Mouse (Mus musculus): Measurements from ENCODE around the gene Golm1. TPM values are rescaled to one million over a fixed set of nuclear protein-coding genes. Genes with fewer than 3 reads are reported as not detected.

Golm1 gene
- polyA plus RNA-seq, 1 experiment = 3.4 TPM

GRCm38 (mm10) chr13:59663939-59664712 lies 11.5 kb downstream of the Golm1 start:
- Histone ChIP-seq H3K4me3 (replicated peaks) (no peak overlapping the region), H3K36me3 (replicated peaks; ENCODE audit: low read length) (peaks cover 72% of the 10 kb centered on the region), H3K9me3 (no peaks in the 10 kb centered on the region), H3K27me3 (replicated peaks) (no peaks in the 10 kb centered on the region), H3K4me1 (peaks cover 28% of the 10 kb centered on the region)
- TF ChIP-seq FLI1 (IDR thresholded peaks at IDR 0.05; ENCODE audit: low read length) (no peak), GATA1 (IDR thresholded peaks at IDR 0.05; ENCODE audit: borderline replicate concordance, low read length) (no peak)

GRCm38 (mm10) chr13:59661966-59662365 lies 13.6 kb downstream of the Golm1 start:
- Histone ChIP-seq H3K4me1 (peaks cover 28% of the 10 kb centered on the region), H3K36me3 (replicated peaks; ENCODE audit: low read length) (peaks cover 82% of the 10 kb centered on the region), H3K4me3 (replicated peaks) (no peak overlapping the region), H3K9me3 (no peaks in the 10 kb centered on the region), H3K27me3 (replicated peaks) (peaks cover 5% of the 10 kb centered on the region)
- TF ChIP-seq GATA1 (IDR thresholded peaks at IDR 0.05; ENCODE audit: borderline replicate concordance, low read length) (no peak), FLI1 (IDR thresholded peaks at IDR 0.05; ENCODE audit: low read length) (no peak)

GRCm38 (mm10) chr13:59661387-59661786 lies 14.2 kb downstream of the Golm1 start:
- no peaks in the 10 kb centered on the region for H3K9me3 ChIP-seq
- TF ChIP-seq FLI1 (IDR thresholded peaks at IDR 0.05; ENCODE audit: low read length) (no peak), GATA1 (IDR thresholded peaks at IDR 0.05; ENCODE audit: borderline replicate concordance, low read length) (no peak)
- peaks cover 5% of the 10 kb centered on the region for H3K27me3 ChIP-seq (replicated peaks)
- no peak overlapping the region for H3K4me3 ChIP-seq (replicated peaks)
- H3K36me3 ChIP-seq (replicated peaks; ENCODE audit: low read length) = peaks cover 79% of the 10 kb centered on the region
- H3K4me1 ChIP-seq = peaks cover 31% of the 10 kb centered on the region

- Histone ChIP-seq H3K9me3 (no peaks in the 10 kb centered on the region), H3K4me3 (replicated peaks) (no peak overlapping the region), H3K27me3 (replicated peaks) (peaks cover 9% of the 10 kb centered on the region), H3K36me3 (replicated peaks; ENCODE audit: low read length) (peaks cover 76% of the 10 kb centered on the region), H3K4me1 (peaks cover 36% of the 10 kb centered on the region)
- TF ChIP-seq GATA1 (IDR thresholded peaks at IDR 0.05; ENCODE audit: borderline replicate concordance, low read length) = no peak
- no peak for TF ChIP-seq FLI1 (IDR thresholded peaks at IDR 0.05; ENCODE audit: low read length)
These were observed 15.2 kb downstream of the Golm1 start for GRCm38 (mm10) chr13:59660371-59660770.

- H3K27me3 ChIP-seq (replicated peaks) = peaks cover 28% of the 10 kb centered on the region
- peaks cover 75% of the 10 kb centered on the region for H3K36me3 ChIP-seq (replicated peaks; ENCODE audit: low read length)
- H3K4me3 ChIP-seq (replicated peaks) = peak overlapping the region; percentile 3
- TF ChIP-seq GATA1 (IDR thresholded peaks at IDR 0.05; ENCODE audit: borderline replicate concordance, low read length) = no peak
- no peak for TF ChIP-seq FLI1 (IDR thresholded peaks at IDR 0.05; ENCODE audit: low read length)
- no peaks in the 10 kb centered on the region for H3K9me3 ChIP-seq
- H3K4me1 ChIP-seq = peaks cover 40% of the 10 kb centered on the region
These were observed 17.8 kb downstream of the Golm1 start for GRCm38 (mm10) chr13:59657781-59658180.

- TF ChIP-seq GATA1 (IDR thresholded peaks at IDR 0.05; ENCODE audit: borderline replicate concordance, low read length) (no peak), FLI1 (IDR thresholded peaks at IDR 0.05; ENCODE audit: low read length) (no peak)
- peak overlapping the region; percentile 85 for H3K4me3 ChIP-seq (replicated peaks)
- no peaks in the 10 kb centered on the region for H3K9me3 ChIP-seq
- peaks cover 75% of the 10 kb centered on the region for H3K36me3 ChIP-seq (replicated peaks; ENCODE audit: low read length)
- H3K27me3 ChIP-seq (replicated peaks) = peaks cover 30% of the 10 kb centered on the region
- peaks cover 40% of the 10 kb centered on the region for H3K4me1 ChIP-seq
These were observed 18.6 kb downstream of the Golm1 start for GRCm38 (mm10) chr13:59656975-59657388.

GRCm38 (mm10) chr13:59656316-59656832 lies 19.2 kb downstream of the Golm1 start:
- peak overlapping the region; percentile 85 for H3K4me3 ChIP-seq (replicated peaks)
- peaks cover 40% of the 10 kb centered on the region for H3K4me1 ChIP-seq
- peaks cover 30% of the 10 kb centered on the region for H3K27me3 ChIP-seq (replicated peaks)
- TF ChIP-seq FLI1 (IDR thresholded peaks at IDR 0.05; ENCODE audit: low read length) = no peak
- no peak for TF ChIP-seq GATA1 (IDR thresholded peaks at IDR 0.05; ENCODE audit: borderline replicate concordance, low read length)
- H3K36me3 ChIP-seq (replicated peaks; ENCODE audit: low read length) = peaks cover 72% of the 10 kb centered on the region
- H3K9me3 ChIP-seq = no peaks in the 10 kb centered on the region

GRCm38 (mm10) chr13:59655718-59656315 lies 19.8 kb downstream of the Golm1 start:
- peaks cover 41% of the 10 kb centered on the region for H3K4me1 ChIP-seq
- peak overlapping the region; percentile 85 for H3K4me3 ChIP-seq (replicated peaks)
- H3K36me3 ChIP-seq (replicated peaks; ENCODE audit: low read length) = peaks cover 73% of the 10 kb centered on the region
- no peak for TF ChIP-seq FLI1 (IDR thresholded peaks at IDR 0.05; ENCODE audit: low read length)
- TF ChIP-seq GATA1 (IDR thresholded peaks at IDR 0.05; ENCODE audit: borderline replicate concordance, low read length) = no peak
- H3K27me3 ChIP-seq (replicated peaks) = peaks cover 32% of the 10 kb centered on the region
- H3K9me3 ChIP-seq = no peaks in the 10 kb centered on the region

GRCm38 (mm10) chr13:59654465-59654864 lies 21.1 kb downstream of the Golm1 start:
- Histone ChIP-seq H3K9me3 (no peaks in the 10 kb centered on the region), H3K4me1 (peaks cover 52% of the 10 kb centered on the region), H3K27me3 (replicated peaks) (peaks cover 33% of the 10 kb centered on the region), H3K36me3 (replicated peaks; ENCODE audit: low read length) (peaks cover 74% of the 10 kb centered on the region), H3K4me3 (replicated peaks) (no peak overlapping the region)
- TF ChIP-seq FLI1 (IDR thresholded peaks at IDR 0.05; ENCODE audit: low read length) = no peak
- TF ChIP-seq GATA1 (IDR thresholded peaks at IDR 0.05; ENCODE audit: borderline replicate concordance, low read length) = no peak

- TF ChIP-seq GATA1 (IDR thresholded peaks at IDR 0.05; ENCODE audit: borderline replicate concordance, low read length) = no peak
- TF ChIP-seq FLI1 (IDR thresholded peaks at IDR 0.05; ENCODE audit: low read length) = no peak
- H3K27me3 ChIP-seq (replicated peaks) = peaks cover 31% of the 10 kb centered on the region
- H3K9me3 ChIP-seq = no peaks in the 10 kb centered on the region
- H3K4me1 ChIP-seq = peaks cover 53% of the 10 kb centered on the region
- H3K36me3 ChIP-seq (replicated peaks; ENCODE audit: low read length) = peaks cover 79% of the 10 kb centered on the region
- no peak overlapping the region for H3K4me3 ChIP-seq (replicated peaks)
These were observed 22.5 kb downstream of the Golm1 start for GRCm38 (mm10) chr13:59653136-59653535.

Data from megakaryocyte, embryonic 14.5 days (primary cell).